Mouse (Mus musculus) embryo, embryonic 11.5 days (tissue): ENCODE data around the gene Plp2.

Source experiments
- DNase-seq: peaks from one replicate; pipeline ENCODE4 v3.0.0-alpha.2; 2012; ENCODE audit warnings: low read depth, low spot score

The Plp2 gene

GRCm38 (mm10) chrX:7662936-7663335 is 8.3 kb downstream of the Plp2 start:
- DNase-seq, result no peak

GRCm38 (mm10) chrX:7661086-7661485 is 10.1 kb downstream of the Plp2 start:
- no peak for DNase-seq

GRCm38 (mm10) chrX:7658785-7659589 is 12.2 kb downstream of the Plp2 start:
- no peak for DNase-seq

- no peak for DNase-seq
Measured at GRCm38 (mm10) chrX:7658031-7658784, 13.0 kb downstream of the Plp2 start.

GRCm38 (mm10) chrX:7657221-7657639 is 14.0 kb downstream of the Plp2 start, which contains the start of gene Prickle3:
TSS of gene Prickle3 (plus strand) at chrX:7657260.
- DNase-seq, result no peak

GRCm38 (mm10) chrX:7648671-7649304 is 22.4 kb downstream of the Plp2 start:
- DNase-seq, result peak; percentile 75

- DNase-seq, result peak; percentile 55
Measured at GRCm38 (mm10) chrX:7645349-7645748, 25.8 kb downstream of the Plp2 start.

GRCm38 (mm10) chrX:7640785-7641184 is 30.4 kb downstream of the Plp2 start:
- DNase-seq, result no peak

- DNase-seq, result no peak
Measured at GRCm38 (mm10) chrX:7639536-7640325, 31.5 kb downstream of the Plp2 start.

- peak; percentile 59 for DNase-seq
Measured at GRCm38 (mm10) chrX:7638401-7639091, 32.6 kb downstream of the Plp2 start, which contains the start of gene Syp. TSS of gene Syp (plus strand) at chrX:7638471.

- DNase-seq, result no peak
Measured at GRCm38 (mm10) chrX:7635101-7635500, 36.1 kb downstream of the Plp2 start.

- DNase-seq, result no peak
Measured at GRCm38 (mm10) chrX:7632560-7632959, 38.6 kb downstream of the Plp2 start.
